Mouse (Mus musculus) CD4-positive helper T cell, adult 2 months (primary cell): ENCODE measurements around the gene Pde4c.

ENCODE experiments used
- DNase-seq: peaks from one replicate; pipeline ENCODE4 v3.0.0-alpha.2; 2012; ENCODE audit warnings: low read depth, missing footprints, low spot score

Gene Pde4c

DNA sequence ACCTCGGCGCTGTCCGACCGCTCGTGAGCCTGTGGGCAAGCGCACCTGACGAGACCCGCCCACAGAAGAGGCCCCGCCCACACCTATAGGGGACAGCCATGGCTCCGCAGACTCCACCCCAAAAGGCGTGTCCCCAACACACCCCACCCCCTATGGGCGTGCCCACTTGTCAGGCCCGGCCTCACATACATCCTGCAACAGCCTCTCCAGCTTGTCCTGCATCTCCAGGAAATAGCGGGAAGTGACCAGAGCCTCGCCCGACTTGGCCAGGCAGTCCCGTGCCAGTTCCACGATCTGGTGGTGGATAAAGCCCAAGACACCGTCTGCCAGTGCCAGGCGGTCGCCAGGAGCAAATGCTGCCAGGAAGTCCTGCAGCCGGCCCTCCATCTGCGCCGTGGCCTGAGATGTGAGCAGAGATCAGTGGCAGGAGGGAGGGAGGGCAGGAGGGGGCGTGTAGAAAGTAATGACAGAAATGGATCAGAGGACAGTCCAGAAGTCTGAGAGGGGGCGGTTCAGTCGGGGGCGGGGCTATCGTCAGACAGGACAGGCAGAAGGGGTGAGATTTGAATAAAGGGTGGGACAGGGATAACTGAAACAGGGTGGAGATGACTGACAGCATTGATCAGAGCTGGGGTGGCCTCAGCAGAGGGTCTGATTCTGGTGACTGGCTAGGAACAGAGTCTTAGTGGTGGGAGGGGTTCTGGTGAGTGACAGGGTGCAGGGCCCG, 64.6 kb downstream of the Pde4c start:
- DNase-seq: no peak

DNA sequence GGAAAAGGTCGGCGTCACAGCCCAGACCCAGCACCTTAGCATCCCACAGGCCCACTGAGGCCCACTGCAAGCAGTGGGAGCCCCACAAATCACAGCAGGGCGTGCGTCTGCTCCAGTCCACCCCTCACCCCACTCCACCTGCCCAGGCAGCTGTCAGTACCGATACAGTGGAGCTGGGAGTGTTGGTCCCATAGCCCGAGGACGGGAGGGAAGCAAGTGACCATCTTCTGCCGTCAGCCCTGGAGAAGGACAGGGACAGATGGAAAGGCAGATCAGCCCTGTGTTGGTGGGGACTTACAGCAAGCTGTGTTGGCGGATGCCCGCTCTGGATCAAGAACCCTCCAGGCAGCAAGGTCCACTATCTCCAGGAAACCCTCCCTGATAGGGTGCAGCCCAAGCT, 65.5 kb downstream of the Pde4c start:
- no peak for DNase-seq

DNA sequence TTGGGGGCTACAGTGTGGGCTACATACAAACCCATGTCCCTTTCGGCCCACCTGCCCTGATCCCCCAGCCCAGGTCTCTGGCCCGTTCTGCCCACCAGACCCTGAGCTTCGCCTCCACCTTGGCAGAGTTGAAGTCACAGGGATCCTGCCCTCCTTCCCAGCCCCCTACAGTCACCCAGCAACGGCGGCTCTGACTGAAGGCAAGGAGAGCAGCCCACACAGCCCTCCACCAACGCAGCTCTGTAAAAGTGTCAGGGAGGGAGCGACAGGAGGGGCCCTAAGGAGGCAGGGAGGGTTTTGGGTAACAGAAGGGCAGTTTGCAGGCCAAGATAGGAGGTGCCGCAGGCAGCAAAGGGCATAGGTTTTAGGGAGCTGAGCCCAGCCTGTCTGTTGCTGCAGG, 67.3 kb downstream of the Pde4c start:
- no peak for DNase-seq

DNA sequence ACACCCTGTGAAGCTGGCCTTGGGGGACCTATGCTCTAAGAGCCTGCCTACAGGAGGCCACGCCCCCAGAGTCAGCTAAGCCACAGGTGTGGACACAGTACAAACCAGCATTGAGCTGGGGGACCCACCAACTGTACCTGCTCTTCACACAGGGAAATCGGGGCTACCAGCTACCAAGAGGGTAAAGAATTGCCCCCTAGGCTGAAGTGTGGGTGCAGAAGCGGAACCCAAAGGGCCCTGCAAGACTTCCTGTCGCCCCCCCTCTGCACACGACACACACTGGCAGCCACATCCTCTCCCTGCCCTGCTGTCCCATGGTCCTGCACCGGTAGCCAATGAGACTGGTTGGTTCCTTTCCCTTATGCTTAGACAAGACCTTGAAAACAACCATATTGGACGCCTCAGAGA, 67.8 kb downstream of the Pde4c start:
- DNase-seq: peak; percentile 86

DNA sequence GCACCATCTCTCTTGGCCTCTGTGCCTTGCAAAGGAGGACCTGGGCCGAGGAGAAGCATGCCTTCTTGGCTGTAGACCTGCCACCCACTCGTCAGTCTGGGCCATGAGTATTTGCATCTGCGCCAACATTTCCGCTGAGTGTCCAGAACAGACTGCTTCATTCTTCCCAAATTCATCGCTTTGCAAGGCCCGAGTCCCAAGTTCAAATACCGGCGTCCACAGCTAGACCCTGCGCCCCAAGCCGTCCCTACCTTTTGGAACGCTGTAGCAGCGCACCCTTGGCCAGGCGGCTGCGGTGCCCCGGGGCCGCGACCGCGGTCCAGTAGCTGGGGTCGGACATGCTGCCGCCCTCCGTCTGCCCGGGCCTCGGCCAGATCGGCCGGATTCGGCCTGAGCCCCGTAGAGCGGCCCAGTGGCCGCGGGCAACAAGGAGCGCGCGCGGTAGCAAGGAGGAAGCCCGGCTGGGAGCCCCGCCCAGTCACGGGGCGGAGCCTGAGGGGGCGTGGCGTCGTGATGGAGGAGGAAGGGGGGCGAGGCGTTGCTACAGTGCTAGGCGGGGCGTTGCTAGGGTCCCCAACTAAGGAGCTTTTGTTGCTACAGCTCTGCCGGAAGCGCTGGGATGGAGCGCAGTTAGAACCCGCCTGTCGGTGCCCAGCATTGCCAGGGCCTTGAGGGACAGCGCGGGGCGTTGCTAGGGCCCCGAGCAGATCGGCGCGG, 68.6 kb downstream of the Pde4c start:
- DNase-seq: peak; percentile 97

- peak; percentile 92 for DNase-seq
Observed at GRCm38 (mm10) chr8:70792700-70793099, 69.2 kb downstream of the Pde4c start.

GRCm38 (mm10) chr8:70794215-70794614, 70.7 kb downstream of the Pde4c start:
- no peak for DNase-seq

- DNase-seq: no peak
Observed at GRCm38 (mm10) chr8:70795370-70795769, 71.8 kb downstream of the Pde4c start.

DNA sequence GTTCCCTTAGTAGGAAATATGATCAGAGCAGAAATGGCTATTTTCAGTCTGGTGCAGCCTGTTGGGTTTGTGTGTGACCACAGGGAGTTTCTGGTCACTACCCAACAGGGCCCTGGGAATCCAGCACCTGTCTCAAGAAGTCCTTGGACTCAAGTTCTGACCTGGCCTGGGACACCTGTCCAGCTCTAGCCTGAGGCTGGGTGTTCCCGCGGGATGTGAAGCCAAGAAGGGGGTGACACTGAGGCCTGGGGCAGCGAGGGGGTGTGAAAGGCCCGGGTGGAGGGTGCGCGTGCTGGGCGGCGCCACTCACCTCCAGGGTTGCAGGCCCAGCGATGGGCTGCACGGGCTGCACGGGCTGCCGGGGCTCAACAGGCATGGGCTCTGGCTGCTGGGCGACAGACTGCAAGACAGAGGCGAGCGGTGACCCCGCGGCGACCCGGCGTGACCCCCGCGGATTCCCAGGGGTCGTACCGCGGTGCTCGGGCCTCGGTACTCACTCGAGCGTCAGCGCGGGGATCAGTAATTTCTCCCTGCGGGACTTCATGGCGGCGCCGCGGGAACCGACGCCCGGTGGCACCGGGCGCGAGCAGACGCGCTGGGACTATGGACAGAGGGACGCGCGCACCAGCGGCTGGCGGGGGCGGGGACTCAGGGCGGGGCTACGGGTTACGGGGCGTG, 73.0 kb downstream of the Pde4c start:
- DNase-seq: no peak

DNA sequence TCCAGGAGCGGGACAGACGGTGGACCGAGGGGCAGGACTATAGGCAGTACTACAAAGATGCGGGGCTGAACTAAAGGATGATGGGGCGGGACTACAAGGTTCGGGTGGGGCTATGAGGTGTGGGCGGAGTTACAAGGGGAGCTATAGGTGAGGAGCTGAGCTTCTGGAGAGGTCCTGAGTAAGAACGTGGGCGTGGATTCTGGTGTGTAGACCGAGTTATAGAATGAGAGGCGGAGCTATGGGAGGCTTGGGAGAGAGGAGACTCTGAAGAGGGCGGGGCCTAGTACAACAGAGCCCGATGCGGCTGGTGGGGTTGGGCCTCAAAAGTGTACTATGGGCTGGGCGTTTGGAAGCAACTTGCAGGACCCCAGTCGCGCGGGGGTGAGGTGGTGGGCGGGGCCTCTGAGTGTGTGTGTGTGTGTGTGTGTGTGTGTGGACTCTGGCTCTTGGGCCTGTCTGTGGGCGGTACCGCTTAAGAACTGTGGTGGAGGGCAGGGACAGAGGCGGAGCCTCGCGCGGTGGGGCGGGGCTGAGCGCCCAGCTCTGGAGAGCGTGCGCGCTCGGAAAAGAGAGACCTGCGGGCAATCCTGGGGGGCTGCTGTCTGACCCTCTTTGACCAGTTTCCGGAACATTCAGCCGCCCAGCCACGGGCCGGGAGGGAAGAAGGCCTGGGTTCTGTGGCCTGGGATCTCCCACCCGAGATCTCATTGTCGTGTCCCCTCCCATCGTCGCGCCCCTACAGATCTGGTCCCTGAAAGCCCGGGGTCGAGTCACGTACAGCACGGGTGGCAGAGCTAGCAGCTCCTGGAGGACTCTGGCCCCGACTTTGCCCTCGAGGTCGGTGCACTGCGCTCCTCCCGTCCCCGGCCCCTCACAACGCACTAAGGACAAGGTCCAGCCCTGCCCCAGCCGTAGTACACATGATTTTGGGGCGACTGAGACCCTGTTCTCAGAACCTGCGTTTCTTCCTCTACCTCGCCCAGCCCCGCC, 73.9 kb downstream of the Pde4c start:
- peak; percentile 94 for DNase-seq

GRCm38 (mm10) chr8:70798281-70798680, 74.8 kb downstream of the Pde4c start:
- no peak for DNase-seq

- DNase-seq: no peak
Observed at GRCm38 (mm10) chr8:70800648-70801047, 77.1 kb downstream of the Pde4c start.
